Mouse (Mus musculus) urinary bladder, postnatal 36 days (tissue): ENCODE results near the gene Ltbp1.

Source experiments
- DNase-seq, 2 experiments: peaks; one replicate each; pipeline ENCODE4 v3.0.0; 2022; ENCODE audit warnings: low spot score in 2 of 2, mixed read lengths in 1 of 2

The Ltbp1 gene

GRCm38 (mm10) chr17:75349602-75350001 lies 344.2 kb downstream of the Ltbp1 start:
- no peak for DNase-seq

- DNase-seq, result no peak
Measured at GRCm38 (mm10) chr17:75353323-75353722, 348.0 kb downstream of the Ltbp1 start.

GRCm38 (mm10) chr17:75355431-75355830 lies 350.1 kb downstream of the Ltbp1 start:
- no peak for DNase-seq

- DNase-seq, result no peak
Measured at GRCm38 (mm10) chr17:75360111-75360510, 354.7 kb downstream of the Ltbp1 start.

- DNase-seq, result no peak
Measured at GRCm38 (mm10) chr17:75366332-75366731, 361.0 kb downstream of the Ltbp1 start.

GRCm38 (mm10) chr17:75367486-75368155 lies 362.3 kb downstream of the Ltbp1 start:
- DNase-seq, result no peak

- DNase-seq, result no peak
Measured at GRCm38 (mm10) chr17:75368580-75368979, 363.2 kb downstream of the Ltbp1 start.

- peak; percentile 55 to 59 for DNase-seq
Measured at GRCm38 (mm10) chr17:75369351-75369750, 364.0 kb downstream of the Ltbp1 start.

- no peak for DNase-seq
Measured at GRCm38 (mm10) chr17:75370120-75370519, 364.8 kb downstream of the Ltbp1 start.

- DNase-seq, result no peak
Measured at GRCm38 (mm10) chr17:75371650-75372049, 366.3 kb downstream of the Ltbp1 start.

- DNase-seq, result peak; percentile 41
Measured at GRCm38 (mm10) chr17:75372371-75372770, 367.0 kb downstream of the Ltbp1 start.

- DNase-seq, result no peak
Measured at GRCm38 (mm10) chr17:75374287-75375024, 369.1 kb downstream of the Ltbp1 start.

- DNase-seq, result no peak
Measured at GRCm38 (mm10) chr17:75378256-75378871, 373.0 kb downstream of the Ltbp1 start.

- no peak for DNase-seq
Measured at GRCm38 (mm10) chr17:75380167-75380566, 374.8 kb downstream of the Ltbp1 start.

- DNase-seq, result no peak
Measured at GRCm38 (mm10) chr17:75388402-75388801, 383.0 kb downstream of the Ltbp1 start.

GRCm38 (mm10) chr17:75390142-75390541 lies 384.8 kb downstream of the Ltbp1 start:
- no peak for DNase-seq

GRCm38 (mm10) chr17:75391429-75392192 lies 386.2 kb downstream of the Ltbp1 start:
- no peak for DNase-seq

GRCm38 (mm10) chr17:75406405-75406804 lies 401.0 kb downstream of the Ltbp1 start:
- no peak for DNase-seq

- no peak for DNase-seq
Measured at GRCm38 (mm10) chr17:75416861-75417260, 411.5 kb downstream of the Ltbp1 start.

- DNase-seq, result no peak
Measured at GRCm38 (mm10) chr17:75434152-75434551, 428.8 kb downstream of the Ltbp1 start.

GRCm38 (mm10) chr17:75434871-75435270 lies 429.5 kb downstream of the Ltbp1 start:
- no peak for DNase-seq

- DNase-seq, result no peak
Measured at GRCm38 (mm10) chr17:75435599-75435998, 430.2 kb downstream of the Ltbp1 start, which contains the start of gene Rasgrp3. Rasgrp3 (plus strand) TSS chr17:75435896.
